Mouse (Mus musculus) heart, embryonic 14.5 days (tissue): ENCODE measurements around the gene Unc5cl. TPM values are rescaled to one million over a fixed set of nuclear protein-coding genes. Genes with fewer than 3 reads are reported as not detected.

Experiments
- ATAC-seq: fragments of 200-750 bp; cut with Nextera tagmentation; 2 replicates; pipeline ENCODE4 v1.8.0; 2017; ENCODE audit warnings: low read depth, moderate TSS enrichment; ENCODE audit not compliant: insufficient number of reproducible peaks, insufficient read depth, low FRiP score
- H3K27ac ChIP-seq, 2 experiments: fragments of 200-500 bp in 1 of 2; fragments of 300-500 bp in 1 of 2; sonication (generic) in 1 of 2; replicated peaks in 1 of 2; 2 replicates each; pipeline ENCODE4 v1.5.1; 2012 to 2014; ENCODE audit warnings: low read depth in 2 of 2, low read length in 2 of 2, control low read depth in 1 of 2, mild to moderate bottlenecking in 1 of 2, mixed read lengths in 1 of 2; ENCODE audit not compliant: control insufficient read depth in 1 of 2, insufficient read depth in 1 of 2
- H3K27me3 ChIP-seq: fragments of 300-500 bp; sonication (generic); 2 replicates; pipeline ENCODE4 v1.6.1; 2014; ENCODE audit warnings: mild to moderate bottlenecking, low read length, control low read depth; ENCODE audit not compliant: control insufficient read depth, insufficient read depth
- H3K36me3 ChIP-seq: fragments of 300-500 bp; sonication (generic); 2 replicates; pipeline ENCODE4 v1.6.1; 2014; ENCODE audit warnings: mild to moderate bottlenecking, control low read depth, low read length, mixed read lengths; ENCODE audit not compliant: control insufficient read depth, insufficient read depth
- H3K4me1 ChIP-seq, 2 experiments: fragments of 200-500 bp in 1 of 2; fragments of 300-500 bp in 1 of 2; sonication (generic) in 1 of 2; 2 replicates each; pipeline ENCODE4 v1.6.1; 2012 to 2014; ENCODE audit warnings: low read length in 2 of 2, control low read depth in 1 of 2, mixed read lengths in 1 of 2; ENCODE audit not compliant: control insufficient read depth in 2 of 2, insufficient read depth in 2 of 2
- H3K4me2 ChIP-seq: fragments of 300-500 bp; sonication (generic); 2 replicates; pipeline ENCODE4 v1.6.1; 2014; ENCODE audit warnings: mild to moderate bottlenecking, low read length
- H3K4me3 ChIP-seq, 2 experiments: fragments of 200-500 bp in 1 of 2; fragments of 300-500 bp in 1 of 2; sonication (generic) in 1 of 2; 2 replicates each; pipeline ENCODE4 v1.5.1; 2012 to 2014; ENCODE audit warnings: low read length in 2 of 2, mild to moderate bottlenecking in 2 of 2, control low read depth in 1 of 2, low read depth in 1 of 2, moderate library complexity in 1 of 2; ENCODE audit not compliant: control insufficient read depth in 1 of 2, insufficient read depth in 1 of 2
- H3K9ac ChIP-seq: fragments of 300-500 bp; sonication (generic); 2 replicates; pipeline ENCODE4 v1.6.1; 2014; ENCODE audit warnings: mild to moderate bottlenecking, low read length
- H3K9me3 ChIP-seq: fragments of 300-500 bp; sonication (generic); 2 replicates; pipeline ENCODE4 v1.6.1; 2016; ENCODE audit warnings: low read length, control low read depth; ENCODE audit not compliant: control insufficient read depth
- WGBS: fragments of 180-500 bp; shearing (Covaris S2); extraction: QIAGEN DNeasy Blood & Tissue Kit; methylation state at CpG from one replicate; pipeline ENCODE4 v1.1.7; 2014; 5-methylcytosine and 5-hydroxymethylcytosine counted together
- polyA plus RNA-seq: library from polyadenylated mRNA; unstranded; fragments of >200 nt; fragmentation: Nextera tagmentation; extraction: Ambion mirVana; gene quantifications from 2 replicates; pipeline ENCODE4 v1.2.1, GENCODE M21; 2014

Gene Unc5cl
- polyA plus RNA-seq, 1 experiment from 2014 or later, result 0.43 TPM

DNA sequence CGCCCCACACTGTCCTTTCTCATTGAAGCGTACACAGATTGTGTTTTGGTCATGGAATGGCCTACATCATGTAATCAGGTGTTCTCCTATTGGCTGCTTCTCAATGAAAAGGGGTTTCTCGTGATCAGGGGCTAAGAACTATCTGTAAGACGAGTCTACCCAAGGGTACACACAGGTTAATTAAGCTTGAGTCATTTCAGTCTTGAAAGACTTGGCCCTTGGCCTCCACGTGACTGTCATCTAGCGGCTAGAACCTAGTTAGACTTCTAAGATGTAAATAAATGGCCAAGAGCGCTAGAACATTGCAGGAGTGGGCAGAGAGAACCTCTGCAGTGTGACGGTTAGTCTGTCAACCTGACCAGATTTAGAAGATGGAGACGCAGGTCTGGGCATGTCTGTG lies 30.5 kb upstream of the Unc5cl start:
- H3K4me3 ChIP-seq, result no peak overlapping the region
- peaks cover 28 to 41% of the 10 kb centered on the region in 2 experiments for H3K4me1 ChIP-seq
- H3K4me2 ChIP-seq, result no peak overlapping the region
- no peak for ATAC-seq
- no peaks in the 10 kb centered on the region for H3K9me3 ChIP-seq
- H3K36me3 ChIP-seq, result peaks cover 68% of the 10 kb centered on the region
- no peak overlapping the region for H3K27ac ChIP-seq
- H3K9ac ChIP-seq, result no peak overlapping the region
- no peaks in the 10 kb centered on the region for H3K27me3 ChIP-seq
- 85% methylated on average over 9 of the region's 9 CpGs for WGBS

DNA sequence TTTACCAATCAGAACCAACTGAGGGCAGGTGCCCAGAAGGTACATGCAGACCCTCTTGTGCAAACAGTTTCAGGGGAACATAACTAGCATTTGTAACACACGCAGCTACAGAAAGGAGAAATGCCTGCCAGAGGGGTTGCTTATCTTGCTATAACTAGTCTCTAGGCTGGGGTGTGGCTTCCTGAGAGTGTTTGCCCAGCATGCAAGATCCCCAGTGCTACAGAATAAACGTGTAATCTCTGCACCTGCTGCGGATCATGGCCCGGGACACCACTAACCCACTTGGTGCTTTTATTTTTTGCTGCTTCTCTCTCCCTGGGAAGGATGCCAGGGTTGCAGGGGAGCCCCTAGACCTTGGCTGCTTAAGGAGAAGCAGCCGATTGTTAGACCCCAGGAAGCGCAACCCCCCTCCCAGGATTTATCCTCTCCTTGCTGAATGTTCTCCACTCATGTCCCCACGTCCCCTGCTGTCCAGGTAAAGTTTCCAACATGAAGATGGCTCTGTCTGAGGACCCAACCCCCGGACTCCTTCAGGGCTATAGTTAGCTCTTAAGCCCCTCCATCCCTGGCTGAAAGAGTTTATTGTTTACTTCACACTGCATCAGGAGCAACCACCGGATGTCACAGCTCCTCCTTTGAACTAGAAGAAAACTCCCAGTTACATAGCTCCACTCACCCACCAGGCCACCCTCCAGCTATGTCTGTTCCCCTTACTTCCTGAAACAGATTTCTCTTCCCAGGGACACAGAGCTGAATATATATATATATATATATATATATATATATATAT lies 28.7 kb upstream of the Unc5cl start:
- no peak overlapping the region for H3K4me3 ChIP-seq
- 0 out of 2 replicates have a peak, but pooled peaks have one; percentile 12 for ATAC-seq
- peaks cover 58% of the 10 kb centered on the region for H3K36me3 ChIP-seq
- H3K27ac ChIP-seq, result peak overlapping the region; percentile 38 to 72
- peak overlapping the region; percentile 52 for H3K4me2 ChIP-seq
- H3K9ac ChIP-seq, result peak overlapping the region; percentile 44
- 19% methylated on average over 9 of the region's 9 CpGs for WGBS
- H3K9me3 ChIP-seq, result no peaks in the 10 kb centered on the region
- H3K27me3 ChIP-seq, result no peaks in the 10 kb centered on the region
- H3K4me1 ChIP-seq, result peaks cover 33 to 55% of the 10 kb centered on the region in 2 experiments

DNA sequence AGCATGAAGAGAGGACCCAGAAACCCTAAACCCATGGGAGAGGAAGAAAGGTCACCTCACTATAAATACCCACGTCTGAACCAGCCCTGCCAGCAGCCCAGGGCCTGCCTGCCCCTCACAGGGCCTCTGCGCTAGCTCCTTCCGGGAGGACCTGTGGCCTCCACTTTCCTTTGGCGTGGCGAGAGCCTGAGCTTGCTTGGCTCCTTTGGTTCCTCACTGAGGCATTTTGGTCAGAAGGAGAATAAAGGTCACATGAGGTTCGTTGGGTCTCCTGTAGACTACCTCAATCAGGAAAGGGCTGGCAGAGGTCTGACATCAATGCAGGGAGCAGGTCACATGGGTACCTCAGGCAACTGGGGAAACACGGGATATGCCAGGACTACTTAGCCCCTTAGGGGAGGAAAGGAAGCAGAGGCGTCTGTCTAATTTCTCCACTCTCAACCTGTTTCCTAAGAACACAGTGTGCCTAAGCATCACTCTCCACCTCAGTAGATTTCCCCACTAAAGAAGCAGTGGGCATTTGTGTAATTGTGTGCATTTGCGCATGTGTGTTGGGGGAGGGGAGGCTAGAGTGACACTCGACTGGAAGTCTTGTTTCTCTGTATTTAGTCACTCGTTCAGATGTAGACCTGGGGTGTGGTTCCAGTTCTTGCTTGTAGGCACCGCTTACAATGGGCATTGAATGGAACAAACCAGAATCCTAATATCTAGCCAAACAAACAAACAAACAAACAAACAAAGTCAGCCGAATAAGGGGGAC lies 27.5 kb upstream of the Unc5cl start:
- no peaks in the 10 kb centered on the region for H3K27me3 ChIP-seq
- H3K27ac ChIP-seq, result peak overlapping the region; percentile 77 to 80
- peaks cover 36 to 55% of the 10 kb centered on the region in 2 experiments for H3K4me1 ChIP-seq
- WGBS, result 29% methylated on average over 13 of the region's 13 CpGs
- peaks cover 46% of the 10 kb centered on the region for H3K36me3 ChIP-seq
- no peaks in the 10 kb centered on the region for H3K9me3 ChIP-seq
- H3K9ac ChIP-seq, result peak overlapping the region; percentile 60; the same call in 1 of the 2 replicates
- peak overlapping the region; percentile 52 for H3K4me2 ChIP-seq
- H3K4me3 ChIP-seq, result peak overlapping the region in 1 of 2 experiments; percentile 6; a peak in 1 of 4 replicates
- ATAC-seq, result no peak

DNA sequence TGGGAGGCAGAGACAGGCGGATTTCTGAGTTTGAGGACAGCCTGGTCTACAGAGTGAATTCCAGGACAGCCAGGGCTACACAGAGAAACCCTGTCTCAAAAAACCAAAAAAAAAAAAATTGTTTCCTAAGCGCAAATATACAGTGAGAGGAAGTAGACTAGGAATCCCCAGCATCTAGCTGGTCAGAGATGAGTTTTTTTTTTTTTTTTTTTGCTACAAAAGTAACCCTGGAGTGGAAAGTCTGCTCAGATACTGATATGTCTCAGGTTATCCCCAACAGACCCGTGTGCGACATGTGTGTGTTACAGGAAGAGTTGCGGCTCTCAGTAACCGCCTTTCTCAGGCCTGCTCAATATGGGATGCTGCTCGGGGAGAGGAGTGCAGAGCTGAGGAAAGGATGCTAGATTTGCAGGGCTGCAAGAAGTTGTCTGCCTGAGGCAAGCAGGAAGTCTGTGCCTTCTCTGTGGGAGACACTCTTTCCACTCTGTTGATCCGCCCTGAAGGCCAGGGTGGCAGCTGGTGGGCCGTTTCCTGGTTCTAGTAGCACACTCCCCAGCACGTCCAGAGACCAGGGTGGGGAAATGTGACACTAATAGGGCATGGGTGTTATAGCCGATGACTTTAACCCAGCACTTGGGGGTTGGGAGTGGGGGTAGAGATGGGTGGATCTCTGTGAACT lies 26.7 kb upstream of the Unc5cl start:
- H3K4me2 ChIP-seq, result peak overlapping the region; percentile 76
- H3K27me3 ChIP-seq, result no peaks in the 10 kb centered on the region
- no peak for ATAC-seq
- H3K4me3 ChIP-seq, result no peak overlapping the region
- no peaks in the 10 kb centered on the region for H3K9me3 ChIP-seq
- H3K27ac ChIP-seq, result peak overlapping the region; percentile 56 to 80; a peak in 3 of 4 replicates
- 50% methylated on average over 11 of the region's 11 CpGs for WGBS
- H3K36me3 ChIP-seq, result peaks cover 38% of the 10 kb centered on the region
- H3K4me1 ChIP-seq, result peaks cover 40 to 58% of the 10 kb centered on the region in 2 experiments
- peak overlapping the region; percentile 54 for H3K9ac ChIP-seq

DNA sequence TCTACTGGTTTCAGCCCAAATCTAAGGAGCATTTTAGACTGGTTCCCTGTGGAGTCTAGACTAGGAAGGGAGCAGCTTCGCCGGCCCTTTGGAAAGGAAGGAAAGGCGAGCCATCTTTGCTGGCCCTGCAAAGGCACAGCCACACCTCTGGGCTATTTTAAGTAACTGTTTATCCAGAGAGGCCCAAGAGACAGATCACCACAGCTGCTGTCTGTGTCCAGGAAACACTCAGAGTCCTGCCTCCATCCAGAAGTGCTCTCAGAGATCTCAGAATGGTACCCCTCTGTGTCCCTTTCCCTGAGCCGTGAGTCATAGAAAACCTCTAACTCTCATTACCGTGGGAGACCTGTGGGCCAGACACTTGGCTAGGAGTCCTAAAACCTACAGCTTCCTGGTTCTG lies 24.3 kb upstream of the Unc5cl start:
- Histone ChIP-seq H3K36me3 (peaks cover 16% of the 10 kb centered on the region), H3K4me3 (peak overlapping the region; percentile 35 to 56), H3K27ac (peak overlapping the region; percentile 84 to 94; a peak in 3 of 4 replicates), H3K9ac (peak overlapping the region; percentile 79), H3K27me3 (no peaks in the 10 kb centered on the region), H3K4me2 (peak overlapping the region; percentile 76), H3K4me1 (peaks cover 45 to 66% of the 10 kb centered on the region in 2 experiments), H3K9me3 (no peaks in the 10 kb centered on the region)
- WGBS, result 8% methylated on average over 5 of the region's 5 CpGs
- ATAC-seq, result peak; percentile 48; the same call in 1 of the 2 replicates

DNA sequence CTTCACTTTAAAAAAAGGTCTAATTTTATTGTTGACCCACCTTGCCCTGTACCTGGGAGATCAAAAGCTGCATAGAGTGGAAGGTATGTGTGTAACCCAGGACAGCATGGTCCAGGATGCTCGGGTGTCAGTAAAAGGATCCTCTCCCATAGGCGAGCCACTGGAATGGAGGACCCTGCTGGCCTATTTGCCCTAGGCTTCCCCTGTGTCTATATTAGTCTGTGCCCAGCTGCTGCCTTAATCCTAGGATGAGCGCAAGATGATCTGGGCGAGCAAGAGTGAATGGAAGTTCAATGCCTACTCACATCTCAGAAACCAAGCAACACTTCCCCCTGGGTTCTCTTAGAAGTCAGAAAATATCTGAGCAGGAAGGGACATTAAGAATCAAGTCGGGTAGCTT lies 23.6 kb upstream of the Unc5cl start:
- no peaks in the 10 kb centered on the region for H3K27me3 ChIP-seq
- peak overlapping the region; percentile 94 to 96 for H3K27ac ChIP-seq
- no peaks in the 10 kb centered on the region for H3K9me3 ChIP-seq
- H3K4me3 ChIP-seq, result peak overlapping the region; percentile 56
- H3K9ac ChIP-seq, result peak overlapping the region; percentile 79
- H3K4me2 ChIP-seq, result peak overlapping the region; percentile 76
- ATAC-seq, result no peak
- peaks cover 45 to 66% of the 10 kb centered on the region in 2 experiments for H3K4me1 ChIP-seq
- WGBS, result 29% methylated on average over 5 of the region's 5 CpGs
- peaks cover 16% of the 10 kb centered on the region for H3K36me3 ChIP-seq
